Mouse (Mus musculus): ENCODE measurements at regions not wholly inside any gene's neighbourhood (a gene's known extent, or its start where the extent isn't known, plus 50 kb on each side); places are given as distances from the start of the nearest gene placed in this dataset.

GRCm38 (mm10) chr5:80484676-80485075 lies 535.3 kb upstream of the Adgrl3 start:
- H3K4me2 ChIP-seq (replicated peaks; ENCODE audit: low read depth, low read length, severe bottlenecking) = no peak overlapping the region
- DNase-seq (ENCODE audit: low spot score) = no peak
- no peak overlapping the region for H3K27ac ChIP-seq (replicated peaks; ENCODE audit: low read depth, low read length)
- no peaks in the 10 kb centered on the region for H3K4me1 ChIP-seq (ENCODE audit: control insufficient read depth, insufficient read depth, low read length)
- no peaks in the 10 kb centered on the region for H3K36me3 ChIP-seq (ENCODE audit: control insufficient read depth, insufficient read depth, low read length)
- no peak for ATAC-seq (ENCODE audit: low FRiP score, low read depth)
- TF ChIP-seq POLR2A (IDR thresholded peaks at IDR 0.05; ENCODE audit: borderline replicate concordance, extremely low read depth, insufficient read depth, insufficient read length) = no peak
- WGBS = 84% methylated on average over 3 of the region's 3 CpGs
- no peak overlapping the region for H3K9ac ChIP-seq (ENCODE audit: low read depth, low read length, severe bottlenecking)
- H3K4me3 ChIP-seq (replicated peaks; ENCODE audit: low read length) = no peak overlapping the region
- H3K27me3 ChIP-seq (ENCODE audit: control insufficient read depth, insufficient read depth, low read length) = no peaks in the 10 kb centered on the region
- no peaks in the 10 kb centered on the region for H3K9me3 ChIP-seq (ENCODE audit: control insufficient read depth, low read length)

DNA sequence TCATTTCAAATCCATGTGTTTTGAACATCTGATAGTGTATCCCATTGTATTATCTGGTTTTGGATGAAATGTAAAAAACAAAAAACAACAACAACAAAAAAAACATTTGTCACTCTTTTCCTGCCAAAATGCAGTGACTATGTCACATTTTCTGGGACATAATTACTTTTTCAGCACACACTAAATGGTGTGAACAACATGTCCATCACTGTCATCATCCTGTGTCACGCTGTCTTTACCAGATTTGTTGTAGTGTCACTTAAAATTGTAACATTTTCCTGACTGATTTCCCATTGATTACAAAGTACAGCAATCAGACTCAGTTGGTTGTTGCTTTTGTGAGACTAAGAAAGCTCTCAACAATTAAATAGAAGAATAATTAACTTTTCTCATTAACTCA lies 531.6 kb upstream of the Adgrl3 start:
- no peak for ATAC-seq (ENCODE audit: low FRiP score, low read depth)
- Histone ChIP-seq H3K9me3 (ENCODE audit: control insufficient read depth, low read length) (no peaks in the 10 kb centered on the region), H3K4me3 (replicated peaks; ENCODE audit: low read length) (no peak overlapping the region), H3K27me3 (ENCODE audit: control insufficient read depth, insufficient read depth, low read length) (no peaks in the 10 kb centered on the region), H3K36me3 (ENCODE audit: control insufficient read depth, insufficient read depth, low read length) (no peaks in the 10 kb centered on the region), H3K27ac (replicated peaks; ENCODE audit: low read depth, low read length) (no peak overlapping the region), H3K4me1 (ENCODE audit: control insufficient read depth, insufficient read depth, low read length) (no peaks in the 10 kb centered on the region), H3K9ac (ENCODE audit: low read depth, low read length, severe bottlenecking) (no peak overlapping the region), H3K4me2 (replicated peaks; ENCODE audit: low read depth, low read length, severe bottlenecking) (no peak overlapping the region)
- DNase-seq (ENCODE audit: low spot score) = no peak
- WGBS = 85% methylated on average over 1 of the region's 1 CpGs
- TF ChIP-seq POLR2A (IDR thresholded peaks at IDR 0.05; ENCODE audit: borderline replicate concordance, extremely low read depth, insufficient read depth, insufficient read length) = no peak

DNA sequence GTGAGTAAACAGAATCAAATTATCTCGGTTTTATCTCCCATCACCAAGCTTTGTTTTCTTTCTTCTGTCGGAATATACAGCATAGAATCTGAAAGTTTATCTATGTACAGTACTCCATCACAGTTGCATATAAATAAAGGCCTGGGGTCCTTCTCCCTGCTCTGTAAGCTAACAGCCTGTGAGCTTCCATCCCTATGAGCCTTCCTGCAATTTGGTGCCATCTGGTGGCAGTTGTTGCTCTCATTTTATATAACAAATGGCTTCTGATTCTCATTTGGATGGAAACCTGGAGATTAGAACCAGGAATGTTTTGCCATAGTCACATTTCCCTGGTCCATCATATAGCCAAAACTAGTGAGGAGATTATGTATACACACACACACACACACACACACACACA lies 511.3 kb upstream of the Adgrl3 start:
- no peak overlapping the region for H3K9ac ChIP-seq (ENCODE audit: low read depth, low read length, severe bottlenecking)
- H3K4me1 ChIP-seq (ENCODE audit: control insufficient read depth, insufficient read depth, low read length) = no peaks in the 10 kb centered on the region
- H3K9me3 ChIP-seq (ENCODE audit: control insufficient read depth, low read length) = no peaks in the 10 kb centered on the region
- no peak overlapping the region for H3K4me3 ChIP-seq (replicated peaks; ENCODE audit: low read length)
- H3K36me3 ChIP-seq (ENCODE audit: control insufficient read depth, insufficient read depth, low read length) = no peaks in the 10 kb centered on the region
- no peak for TF ChIP-seq POLR2A (IDR thresholded peaks at IDR 0.05; ENCODE audit: borderline replicate concordance, extremely low read depth, insufficient read depth, insufficient read length)
- H3K4me2 ChIP-seq (replicated peaks; ENCODE audit: low read depth, low read length, severe bottlenecking) = no peak overlapping the region
- DNase-seq (ENCODE audit: low spot score) (peak; percentile 60), ATAC-seq (ENCODE audit: low FRiP score, low read depth) (no peak)
- 53% methylated on average over 2 of the region's 2 CpGs for WGBS
- H3K27ac ChIP-seq (replicated peaks; ENCODE audit: low read depth, low read length) = no peak overlapping the region
- no peaks in the 10 kb centered on the region for H3K27me3 ChIP-seq (ENCODE audit: control insufficient read depth, insufficient read depth, low read length)

- no peak overlapping the region for H3K27ac ChIP-seq (replicated peaks; ENCODE audit: low read depth, low read length)
- ATAC-seq (ENCODE audit: low FRiP score, low read depth) (no peak), DNase-seq (ENCODE audit: low spot score) (no peak)
- no peaks in the 10 kb centered on the region for H3K36me3 ChIP-seq (ENCODE audit: control insufficient read depth, insufficient read depth, low read length)
- H3K4me3 ChIP-seq (replicated peaks; ENCODE audit: low read length) = no peak overlapping the region
- H3K27me3 ChIP-seq (ENCODE audit: control insufficient read depth, insufficient read depth, low read length) = no peaks in the 10 kb centered on the region
- no peak overlapping the region for H3K4me2 ChIP-seq (replicated peaks; ENCODE audit: low read depth, low read length, severe bottlenecking)
- TF ChIP-seq POLR2A (IDR thresholded peaks at IDR 0.05; ENCODE audit: borderline replicate concordance, extremely low read depth, insufficient read depth, insufficient read length) = no peak
- no peaks in the 10 kb centered on the region for H3K9me3 ChIP-seq (ENCODE audit: control insufficient read depth, low read length)
- WGBS = 48% methylated on average over 1 of the region's 1 CpGs
- no peaks in the 10 kb centered on the region for H3K4me1 ChIP-seq (ENCODE audit: control insufficient read depth, insufficient read depth, low read length)
- H3K9ac ChIP-seq (ENCODE audit: low read depth, low read length, severe bottlenecking) = no peak overlapping the region
Measured at GRCm38 (mm10) chr5:80539997-80540396, 479.9 kb upstream of the Adgrl3 start.

DNA sequence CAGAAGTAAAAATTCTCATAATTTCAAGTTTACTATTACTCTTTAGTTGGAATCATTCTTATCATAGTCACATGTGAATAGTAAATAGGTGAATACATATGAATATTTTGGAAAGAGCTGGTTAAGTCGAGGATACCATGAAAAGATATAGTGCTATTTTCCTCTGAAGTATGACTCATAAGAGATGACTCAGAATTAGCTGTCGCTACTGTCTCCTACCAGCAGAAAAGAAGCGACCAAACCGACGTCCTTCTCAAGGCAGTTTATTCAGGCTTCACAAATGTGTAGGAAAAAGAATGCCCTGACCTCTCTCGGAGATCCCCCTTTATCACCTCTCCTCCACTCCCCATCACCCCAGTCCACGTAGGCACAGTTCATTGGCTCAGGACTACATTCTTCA lies 468.3 kb upstream of the Adgrl3 start:
- Histone ChIP-seq H3K4me1 (ENCODE audit: control insufficient read depth, insufficient read depth, low read length) (no peaks in the 10 kb centered on the region), H3K4me3 (replicated peaks; ENCODE audit: low read length) (no peak overlapping the region), H3K9me3 (ENCODE audit: control insufficient read depth, low read length) (no peaks in the 10 kb centered on the region), H3K36me3 (ENCODE audit: control insufficient read depth, insufficient read depth, low read length) (no peaks in the 10 kb centered on the region), H3K27me3 (ENCODE audit: control insufficient read depth, insufficient read depth, low read length) (no peaks in the 10 kb centered on the region), H3K9ac (ENCODE audit: low read depth, low read length, severe bottlenecking) (no peak overlapping the region), H3K4me2 (replicated peaks; ENCODE audit: low read depth, low read length, severe bottlenecking) (no peak overlapping the region), H3K27ac (replicated peaks; ENCODE audit: low read depth, low read length) (no peak overlapping the region)
- WGBS = 83% methylated on average over 7 of the region's 7 CpGs
- TF ChIP-seq POLR2A (IDR thresholded peaks at IDR 0.05; ENCODE audit: borderline replicate concordance, extremely low read depth, insufficient read depth, insufficient read length) = no peak
- ATAC-seq (ENCODE audit: low FRiP score, low read depth) = no peak
- no peak for DNase-seq (ENCODE audit: low spot score)

GRCm38 (mm10) chr5:80578741-80579140 lies 441.2 kb upstream of the Adgrl3 start:
- Histone ChIP-seq H3K36me3 (ENCODE audit: control insufficient read depth, insufficient read depth, low read length) (no peaks in the 10 kb centered on the region), H3K27ac (replicated peaks; ENCODE audit: low read depth, low read length) (no peak overlapping the region), H3K4me1 (ENCODE audit: control insufficient read depth, insufficient read depth, low read length) (no peaks in the 10 kb centered on the region), H3K4me2 (replicated peaks; ENCODE audit: low read depth, low read length, severe bottlenecking) (no peak overlapping the region), H3K9ac (ENCODE audit: low read depth, low read length, severe bottlenecking) (no peak overlapping the region), H3K9me3 (ENCODE audit: control insufficient read depth, low read length) (no peaks in the 10 kb centered on the region), H3K27me3 (ENCODE audit: control insufficient read depth, insufficient read depth, low read length) (no peaks in the 10 kb centered on the region), H3K4me3 (replicated peaks; ENCODE audit: low read length) (no peak overlapping the region)
- ATAC-seq (ENCODE audit: low FRiP score, low read depth) = no peak
- TF ChIP-seq POLR2A (IDR thresholded peaks at IDR 0.05; ENCODE audit: borderline replicate concordance, extremely low read depth, insufficient read depth, insufficient read length) = no peak
- no peak for DNase-seq (ENCODE audit: low spot score)
- 86% methylated on average over 1 of the region's 1 CpGs for WGBS

Measured in limb, embryonic 14.5 days (tissue).